Mouse (Mus musculus): ENCODE data around the gene Myl4.
"Not testable (repeated sequence)": the region's sequence is repeated elsewhere in the genome, so short reads cannot be mapped to it uniquely, and the experiment has no call there.

Gene Myl4

DNA sequence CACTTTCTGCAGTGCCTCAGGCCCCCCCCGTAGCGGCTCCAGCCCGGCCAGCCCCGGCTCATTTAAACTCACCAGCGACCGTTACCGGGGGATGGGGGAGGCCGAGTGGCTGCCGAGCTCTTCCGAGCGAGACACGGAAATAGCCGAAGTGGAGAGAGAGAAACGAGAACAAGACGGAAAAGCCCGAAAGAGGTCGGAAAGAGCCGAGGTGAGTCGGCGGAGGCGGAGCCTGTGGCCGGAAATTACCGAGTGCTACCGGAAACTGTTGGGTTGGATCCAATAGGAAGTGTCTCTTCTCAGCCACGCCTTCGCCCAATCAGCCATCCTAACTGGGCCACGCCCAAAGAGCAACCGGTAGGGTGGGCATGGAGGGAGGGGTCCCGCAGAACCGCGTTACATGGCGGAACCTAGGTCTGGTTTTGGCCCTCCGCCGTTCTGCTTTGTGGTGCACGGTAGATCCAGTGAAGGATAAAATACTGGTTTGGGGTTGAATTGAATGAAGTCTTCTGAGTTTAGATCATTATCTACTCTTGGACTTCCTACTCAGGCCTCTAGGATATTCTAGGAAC, at the start of gene Myl4, which contains the start of gene Cdc27:
Gene Myl4 (plus strand): TSS at position 258 of the 569 bp plus-strand sequence.
Gene Cdc27 (minus strand): TSS at position 215 of the 569 bp plus-strand sequence.
- DNase-seq (ENCODE audit: low spot score in 2 of 2): peak; percentile 100

DNA sequence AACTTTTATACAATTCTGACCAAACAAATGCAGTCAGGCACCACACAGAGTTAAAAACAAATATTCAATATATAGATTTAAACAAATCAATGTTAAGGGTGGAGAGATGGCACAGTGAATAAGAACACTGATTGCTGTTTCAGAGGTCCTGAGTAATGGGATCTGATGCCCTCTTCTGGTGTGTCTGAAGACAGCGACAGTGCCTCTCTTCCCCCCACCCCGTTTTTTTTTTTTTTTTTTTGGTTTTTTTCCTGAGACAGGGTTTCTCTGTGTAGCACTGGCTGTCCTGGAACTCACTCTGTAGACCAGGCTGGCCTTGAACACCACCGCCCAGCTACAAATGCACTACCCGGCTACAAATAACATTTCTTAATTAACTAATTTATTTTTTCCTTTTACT, 42.0 kb upstream of the Myl4 start:
- no peak for DNase-seq (ENCODE audit: low spot score in 2 of 2)

DNA sequence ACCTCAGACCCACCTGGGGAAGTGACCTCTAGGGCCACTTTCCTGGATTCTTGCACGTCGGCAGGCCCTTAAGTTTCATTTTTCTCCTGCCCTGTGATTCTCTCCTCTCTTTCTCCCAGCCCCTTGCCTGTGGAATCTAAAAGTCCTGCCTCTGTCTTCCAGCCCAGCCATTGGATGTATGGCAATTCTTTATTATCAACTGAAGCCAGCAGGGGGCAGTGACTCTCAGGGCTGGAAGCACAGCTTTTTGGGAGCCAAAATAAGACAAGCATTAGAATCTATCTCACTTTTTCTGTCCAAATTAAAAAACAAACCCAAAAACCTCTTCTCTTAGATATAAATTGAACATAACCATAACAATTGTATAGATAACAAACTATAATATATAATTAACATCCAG, 39.9 kb upstream of the Myl4 start:
- peak in 1 of 2 experiments; percentile 11 for DNase-seq (ENCODE audit: low spot score in 2 of 2)

DNA sequence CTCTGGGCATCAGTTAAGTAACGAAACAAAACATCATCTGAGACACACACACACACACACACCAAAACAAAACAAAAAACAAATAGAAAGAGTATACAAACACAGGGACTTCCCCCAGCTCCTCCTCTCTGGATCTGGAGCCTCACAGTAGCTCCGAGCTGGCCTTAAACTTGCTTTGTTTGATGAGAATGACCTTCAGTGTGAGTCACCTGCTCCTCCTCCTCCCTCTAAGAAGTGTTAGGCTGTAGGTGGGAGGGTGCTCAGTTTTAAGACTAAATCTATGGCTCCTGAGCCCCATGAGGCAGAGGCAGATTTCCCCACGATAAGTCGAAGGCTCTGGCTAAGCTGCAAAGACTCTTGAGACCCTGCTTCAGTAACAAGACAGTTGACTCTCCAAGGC, 38.0 kb upstream of the Myl4 start:
- DNase-seq (ENCODE audit: low spot score in 2 of 2): no peak

DNA sequence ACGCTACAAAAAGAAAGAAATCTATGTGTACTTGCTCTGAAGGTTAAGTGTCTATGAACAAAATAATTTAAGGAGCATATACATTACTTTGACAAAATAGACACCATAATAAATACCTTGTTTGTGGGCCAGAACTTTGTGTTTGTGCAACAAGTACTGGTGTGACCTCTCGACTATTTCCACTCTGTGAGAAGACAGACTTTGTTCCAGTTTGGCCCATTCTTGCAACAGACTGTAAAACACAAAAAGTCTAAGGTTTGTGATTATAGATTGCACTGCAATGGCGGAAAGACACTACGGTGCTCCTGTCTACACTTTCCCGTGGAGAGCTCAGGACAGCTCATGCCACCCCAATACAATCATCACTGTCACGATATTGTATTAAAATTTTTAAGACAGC, 24.5 kb upstream of the Myl4 start:
- no peak for DNase-seq (ENCODE audit: low spot score in 2 of 2)

DNA sequence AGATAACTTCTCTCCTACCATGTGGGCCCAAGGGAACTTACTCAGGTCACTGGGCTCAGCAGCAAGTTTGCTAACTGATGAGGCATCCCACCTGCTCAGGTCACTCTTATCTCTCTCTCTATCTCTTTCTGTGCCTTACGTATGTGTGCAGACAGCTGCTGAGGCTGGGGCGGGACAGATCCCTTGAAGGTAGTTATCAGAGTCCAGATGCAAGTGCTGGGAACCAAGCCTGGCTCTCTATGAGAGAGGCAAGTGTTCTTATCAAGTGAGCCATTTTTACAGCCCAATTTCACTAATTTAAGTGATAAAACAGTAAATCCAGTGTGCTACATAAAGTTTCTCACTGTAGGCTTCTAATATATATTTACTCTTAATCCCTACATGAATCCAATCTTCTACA, 13.6 kb upstream of the Myl4 start:
- no peak for DNase-seq (ENCODE audit: low spot score in 2 of 2)

DNA sequence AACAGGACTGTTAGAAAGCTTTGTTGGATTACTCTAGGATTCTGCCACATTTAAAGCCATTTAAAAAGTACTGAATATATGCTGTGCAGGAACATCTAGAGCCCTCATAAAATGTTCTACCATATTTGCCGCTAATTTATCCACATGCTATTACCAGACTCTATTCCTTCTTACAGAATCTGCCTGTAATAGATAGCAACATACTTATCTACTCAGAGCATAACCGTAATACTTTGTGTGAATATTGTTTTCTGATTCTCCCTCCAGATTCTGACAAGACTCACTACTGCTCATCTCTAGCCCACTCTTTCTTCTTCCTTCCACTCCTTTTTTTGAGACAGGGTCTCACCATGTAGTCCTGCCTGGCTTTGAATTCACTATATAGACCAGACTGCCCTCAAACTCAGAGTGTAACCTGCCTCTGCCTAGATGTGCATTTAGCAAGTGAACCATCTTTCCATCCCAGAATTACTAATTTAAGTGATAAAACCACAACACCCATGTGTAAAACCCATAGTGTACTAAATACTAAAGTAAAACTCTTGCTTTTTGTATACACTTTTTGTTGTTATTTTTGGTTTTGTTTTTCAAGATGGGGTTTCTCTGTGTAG, 12.4 kb upstream of the Myl4 start:
- no peak for DNase-seq (ENCODE audit: low spot score in 2 of 2)

DNA sequence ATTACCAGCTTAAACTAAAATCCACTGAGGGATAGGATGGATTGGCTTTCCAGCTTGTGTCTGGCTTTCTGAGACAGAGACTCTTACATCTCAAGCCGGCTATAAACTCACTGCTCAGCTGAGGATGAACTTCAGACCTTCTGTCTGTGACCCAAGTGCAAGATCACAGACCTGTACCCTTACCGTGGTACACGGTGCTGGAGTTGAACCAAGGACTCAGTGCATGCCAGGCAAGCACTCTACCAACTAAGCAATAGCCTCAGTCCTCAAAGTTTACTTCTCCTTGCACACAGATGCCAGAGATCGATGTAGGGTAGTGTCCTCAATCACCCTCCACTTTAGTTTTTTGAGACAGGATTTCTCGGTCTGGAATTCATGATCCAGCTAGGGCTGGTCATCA, 10.7 kb upstream of the Myl4 start:
- DNase-seq (ENCODE audit: low spot score in 2 of 2): no peak

DNA sequence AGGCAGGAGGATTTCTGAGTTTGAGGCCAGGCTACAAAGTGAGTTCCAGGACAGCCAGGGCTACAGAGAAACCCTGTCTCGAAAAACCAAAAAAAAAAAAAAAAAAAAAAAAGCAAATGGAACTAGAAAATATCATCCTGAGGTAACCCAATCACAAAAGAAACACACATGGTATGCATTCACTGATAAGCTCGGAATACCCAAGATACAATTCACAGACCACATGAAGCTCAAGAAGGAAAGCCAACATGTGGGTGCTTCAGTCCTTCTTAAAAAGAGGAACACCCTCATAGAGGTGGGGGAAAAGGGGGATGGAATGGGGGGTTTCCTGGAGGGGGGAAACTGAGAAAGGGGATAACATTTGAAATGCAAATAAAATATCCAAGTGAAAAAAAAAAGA, 7.1 kb upstream of the Myl4 start:
- not testable (repeated sequence) for DNase-seq (ENCODE audit: low spot score in 2 of 2)

DNA sequence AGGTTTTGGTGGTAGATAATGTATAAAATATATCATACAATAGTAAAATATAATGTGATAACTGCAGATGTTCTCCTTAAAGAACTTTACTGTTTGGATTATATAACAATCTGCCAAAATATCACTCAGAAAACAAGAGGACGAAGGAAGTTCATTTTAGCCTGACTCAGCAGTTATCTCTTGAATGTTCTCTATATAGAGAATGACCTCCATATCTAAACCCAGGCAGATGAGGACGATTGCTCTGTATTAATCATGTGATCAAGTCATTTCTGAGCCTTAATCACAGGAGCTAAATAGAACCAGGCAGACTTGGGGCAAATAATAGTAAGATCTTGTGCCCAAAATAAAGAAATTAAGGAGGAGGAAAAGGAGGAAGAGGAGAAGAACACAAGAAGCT, 6.0 kb upstream of the Myl4 start:
- no peak for DNase-seq (ENCODE audit: low spot score in 2 of 2)

DNA sequence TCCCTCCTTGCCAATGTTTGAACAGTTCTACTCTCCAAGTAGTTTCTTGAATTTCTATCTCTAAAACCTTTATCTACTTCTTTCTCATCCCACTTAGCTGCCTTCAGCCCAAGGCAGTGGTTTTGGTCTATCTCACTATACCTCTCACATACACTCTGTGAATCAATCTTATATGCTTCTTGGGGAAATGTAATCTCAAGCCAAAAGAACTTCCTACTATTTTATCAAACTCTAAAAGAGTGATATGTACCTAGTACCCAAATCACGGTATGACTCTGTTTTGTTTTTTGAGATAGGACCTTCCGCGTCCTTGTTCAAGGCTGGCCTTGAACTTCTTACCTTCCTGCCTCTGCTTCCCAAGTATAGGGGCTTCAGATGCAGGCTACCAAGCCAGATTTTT, 3.0 kb upstream of the Myl4 start:
- no peak for DNase-seq (ENCODE audit: low spot score in 2 of 2)

DNA sequence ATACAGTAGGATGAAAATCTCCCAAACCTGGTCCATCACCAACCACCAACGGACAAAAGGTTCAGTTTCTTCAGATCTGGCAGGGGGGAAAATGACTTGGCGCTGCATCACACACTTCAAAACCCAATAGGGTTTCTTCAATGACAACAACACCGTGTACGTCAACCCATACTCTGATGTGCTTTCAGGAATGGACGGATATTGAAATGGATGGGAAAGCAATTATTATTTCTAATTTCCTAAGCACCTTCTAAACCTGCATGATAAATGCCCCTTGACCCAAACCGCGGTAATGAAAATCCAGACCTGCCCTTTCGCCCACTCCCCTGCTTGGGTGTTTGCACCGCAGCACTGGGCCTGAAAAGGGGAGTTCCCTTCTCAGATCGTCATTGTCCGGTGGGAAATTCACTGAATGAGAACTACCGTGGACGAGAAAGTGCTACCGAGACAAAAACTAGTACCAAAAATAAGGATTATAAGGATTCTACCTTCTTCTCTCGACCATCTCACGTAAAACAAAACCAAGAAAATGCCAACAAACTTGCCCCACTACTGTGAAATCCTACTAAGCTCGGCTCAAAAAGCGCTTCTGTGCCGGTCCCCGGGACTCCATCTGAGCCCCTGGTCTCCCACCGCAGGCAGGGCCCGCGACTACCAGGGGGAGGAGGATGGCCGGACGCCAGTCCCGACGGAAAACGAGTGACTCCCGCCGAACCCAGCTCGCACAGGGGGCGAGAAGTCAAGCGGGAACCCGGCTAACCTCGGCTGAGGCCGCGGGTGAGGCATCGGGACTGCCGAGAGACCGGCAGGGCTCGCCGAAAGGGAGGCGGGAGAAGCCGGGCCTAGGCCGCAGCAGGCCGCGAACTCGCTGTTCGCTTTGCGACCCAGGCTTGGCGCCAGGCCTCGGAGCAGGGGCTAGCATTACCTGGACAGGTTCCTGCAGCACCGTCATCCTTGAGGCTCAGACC, 741 bp upstream of the Myl4 start:
- DNase-seq (ENCODE audit: low spot score in 2 of 2): peak; percentile 51 to 63

DNA sequence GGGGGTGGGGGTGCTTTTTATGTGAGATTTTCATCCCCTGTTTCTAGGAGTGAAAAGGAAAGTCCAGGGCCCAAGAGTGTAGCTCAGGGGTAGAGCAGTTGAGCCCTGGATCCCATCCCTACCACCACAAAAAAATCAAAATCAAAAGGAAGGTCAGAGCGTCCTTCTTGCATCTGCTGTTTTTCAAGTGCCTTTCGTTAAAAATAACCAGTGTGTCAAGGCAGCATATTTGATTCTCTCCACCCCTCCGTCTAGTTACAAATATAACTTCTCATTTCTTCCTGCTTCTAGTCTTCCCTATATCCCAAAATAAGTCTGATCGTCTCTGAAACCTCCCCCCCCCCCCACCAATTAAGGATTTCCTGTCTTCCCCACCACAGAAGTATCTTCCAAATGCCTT, 7.6 kb downstream of the Myl4 start:
- no peak for DNase-seq (ENCODE audit: low spot score in 2 of 2)

DNA sequence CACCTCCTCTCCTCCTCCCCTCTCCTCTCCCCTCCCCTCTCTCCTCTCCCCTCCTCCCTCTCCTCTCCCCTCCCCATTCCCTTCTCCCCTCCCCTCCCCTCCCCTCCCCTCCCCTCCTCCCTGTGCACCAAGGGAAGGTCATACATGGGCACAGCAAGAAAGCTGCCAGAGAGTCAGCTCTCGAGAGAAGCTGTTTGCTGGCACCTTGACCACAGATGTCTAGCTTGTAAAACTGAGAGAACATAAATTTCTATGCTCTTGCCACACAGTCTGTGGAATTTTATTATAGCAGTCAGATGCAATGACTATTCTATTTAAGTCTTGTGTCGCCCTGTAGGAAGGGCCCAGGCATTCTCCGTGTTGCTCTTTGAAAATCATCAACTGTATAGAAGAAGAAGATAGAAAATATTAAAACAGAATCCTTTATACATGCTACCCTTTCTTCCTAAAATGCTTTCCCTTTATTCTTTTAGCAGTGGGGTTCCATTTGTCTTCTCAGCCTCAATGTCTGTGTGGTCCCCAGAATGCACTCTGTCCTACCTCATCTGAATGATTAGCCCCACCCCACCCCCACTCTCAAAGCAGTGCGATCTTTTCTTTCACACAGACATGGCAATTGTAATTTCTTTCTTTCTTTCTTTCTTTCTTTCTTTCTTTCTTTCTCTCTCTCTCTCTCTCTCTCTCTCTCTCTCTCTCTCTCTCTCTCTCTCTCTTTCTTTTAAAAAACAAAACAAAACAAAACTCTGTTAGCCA, 8.4 kb downstream of the Myl4 start:
- no peak for DNase-seq (ENCODE audit: low spot score in 2 of 2)

DNA sequence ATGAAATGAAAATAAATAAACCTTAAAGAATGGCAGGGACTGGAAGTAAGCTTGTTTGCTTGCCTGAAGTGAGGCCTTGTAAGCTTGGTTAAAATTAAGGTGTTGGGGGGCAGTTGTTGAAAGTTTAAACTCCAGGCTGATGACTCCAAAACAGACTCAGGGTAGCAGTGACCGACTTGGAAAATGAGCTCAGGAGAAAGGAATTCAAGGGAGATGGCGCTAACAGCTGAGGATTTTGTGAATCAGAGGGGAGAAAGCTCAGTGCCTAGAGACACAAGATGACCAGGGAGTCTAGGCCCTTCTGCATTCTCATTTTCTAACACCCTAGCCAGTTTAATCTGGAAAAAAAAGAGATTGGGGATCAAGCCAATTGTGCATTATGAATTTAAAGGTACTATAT, 10.5 kb downstream of the Myl4 start:
- no peak for DNase-seq (ENCODE audit: low spot score in 2 of 2)

DNA sequence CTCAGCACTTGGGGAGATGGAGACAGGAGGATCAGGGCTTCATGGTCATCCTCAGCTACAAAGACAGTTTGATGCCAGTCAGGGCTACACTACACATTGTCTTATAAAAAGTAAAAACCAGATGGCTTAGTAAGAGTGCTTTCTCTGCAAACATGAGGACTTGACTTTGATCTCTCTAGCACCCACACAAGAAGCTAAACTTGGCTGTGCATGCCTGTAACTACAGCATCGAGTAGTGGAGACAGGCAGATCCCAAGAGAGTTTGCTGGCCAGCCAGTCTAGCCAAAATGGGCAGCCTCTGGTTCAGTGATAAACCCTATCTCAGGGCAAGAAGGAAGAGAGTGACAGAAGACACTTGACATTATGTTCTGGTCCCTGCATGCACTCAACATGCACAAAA, 13.0 kb downstream of the Myl4 start:
- no peak for DNase-seq (ENCODE audit: low spot score in 2 of 2)

DNA sequence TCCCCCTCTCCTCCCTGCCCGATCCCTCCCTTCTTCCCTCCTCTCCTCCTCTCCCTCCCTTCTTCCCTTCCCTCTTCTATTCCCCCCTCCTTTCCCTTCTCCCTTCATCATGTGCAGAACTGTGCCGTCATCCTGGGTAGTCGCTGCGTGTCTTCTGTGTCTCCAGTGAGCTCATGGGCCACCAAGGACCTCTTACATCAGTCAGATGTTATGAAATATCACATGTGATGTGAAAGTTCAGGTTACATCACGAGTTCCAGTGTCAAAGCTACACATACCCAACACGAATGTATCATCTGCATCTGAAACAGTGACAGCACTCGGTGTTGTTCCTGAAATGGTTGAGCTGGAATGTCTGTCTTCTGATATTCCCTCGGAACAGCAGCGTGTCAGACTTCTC, 14.7 kb downstream of the Myl4 start:
- no peak for DNase-seq (ENCODE audit: low spot score in 2 of 2)

DNA sequence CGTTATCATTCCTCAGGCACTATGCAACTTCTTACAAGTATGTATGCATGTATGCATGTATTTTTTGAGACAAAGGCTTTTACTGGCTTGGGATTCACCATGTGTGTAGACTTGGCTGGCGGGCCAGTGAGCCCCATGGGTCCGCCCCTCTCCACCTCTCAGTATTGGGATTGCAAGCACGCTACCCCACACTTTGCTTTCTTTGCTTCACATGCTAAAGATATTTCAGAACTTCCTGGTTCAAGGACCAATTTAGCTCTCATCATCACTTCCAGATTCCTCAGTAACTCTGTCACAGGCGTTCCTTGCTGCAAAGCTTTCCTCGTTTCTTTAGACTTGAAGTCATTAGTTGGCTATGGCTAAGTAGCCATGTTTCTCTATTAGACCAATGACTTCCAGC, 15.6 kb downstream of the Myl4 start:
- no peak for DNase-seq (ENCODE audit: low spot score in 2 of 2)

DNA sequence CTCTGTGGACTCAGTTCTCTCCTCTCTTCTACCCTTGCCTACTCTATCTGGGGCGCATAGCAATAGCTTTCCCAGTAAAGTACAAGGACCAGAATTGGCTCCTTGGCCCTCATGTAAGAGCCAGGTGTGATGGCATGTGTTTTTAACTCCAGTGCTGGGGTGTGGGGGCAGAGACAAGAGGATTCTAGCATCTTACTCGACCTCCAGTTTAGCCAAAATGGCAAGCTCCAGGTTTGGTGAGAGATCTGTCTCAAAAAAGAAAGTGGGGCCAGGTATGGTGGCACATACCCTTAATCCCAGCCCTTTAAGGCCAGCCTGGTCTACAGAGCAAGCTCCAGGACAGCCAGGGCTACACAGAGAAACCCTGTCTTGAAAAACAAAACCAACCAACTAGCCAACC, 16.3 kb downstream of the Myl4 start:
- no peak for DNase-seq (ENCODE audit: low spot score in 2 of 2)

DNA sequence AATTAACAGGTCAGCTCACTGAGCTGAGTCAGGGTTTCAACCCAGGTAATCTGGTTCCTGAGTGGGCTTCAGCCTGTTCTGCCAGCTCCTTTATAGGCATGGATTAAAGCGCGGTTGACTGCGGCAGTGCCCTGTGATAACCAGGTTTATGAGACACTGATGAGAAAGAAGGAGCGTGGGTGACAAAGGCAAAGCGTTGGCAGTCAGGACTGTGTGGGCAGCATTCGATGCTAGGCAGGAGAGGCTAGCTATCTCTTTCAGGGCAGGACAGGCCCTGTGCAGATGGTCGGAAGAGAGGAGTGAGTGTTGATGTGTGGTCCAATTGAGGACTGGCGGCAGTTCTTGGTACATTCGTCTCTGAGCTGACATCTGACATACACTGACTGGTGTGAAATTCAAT, 17.3 kb downstream of the Myl4 start:
- DNase-seq (ENCODE audit: low spot score in 2 of 2): no peak

DNA sequence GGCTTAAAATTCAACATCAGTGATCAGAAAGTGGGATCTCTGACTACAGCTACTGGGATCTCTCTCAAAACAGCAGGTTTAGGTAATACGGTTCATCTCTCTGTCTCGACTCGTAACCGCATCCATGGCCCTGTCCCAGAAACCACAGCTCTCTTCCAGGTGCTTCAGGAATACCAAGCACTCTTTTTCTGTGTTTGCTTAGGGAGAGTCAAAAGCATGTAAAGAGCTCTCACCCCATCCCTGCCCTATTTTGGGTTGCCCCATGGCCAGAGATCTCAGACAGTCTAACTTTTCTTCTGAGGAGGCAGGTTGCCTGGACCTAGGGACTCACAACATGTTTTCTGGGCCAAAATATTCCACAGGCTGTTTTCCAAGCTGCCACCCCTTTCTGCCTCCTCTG, 17.9 kb downstream of the Myl4 start:
- DNase-seq (ENCODE audit: low spot score in 2 of 2): no peak

DNA sequence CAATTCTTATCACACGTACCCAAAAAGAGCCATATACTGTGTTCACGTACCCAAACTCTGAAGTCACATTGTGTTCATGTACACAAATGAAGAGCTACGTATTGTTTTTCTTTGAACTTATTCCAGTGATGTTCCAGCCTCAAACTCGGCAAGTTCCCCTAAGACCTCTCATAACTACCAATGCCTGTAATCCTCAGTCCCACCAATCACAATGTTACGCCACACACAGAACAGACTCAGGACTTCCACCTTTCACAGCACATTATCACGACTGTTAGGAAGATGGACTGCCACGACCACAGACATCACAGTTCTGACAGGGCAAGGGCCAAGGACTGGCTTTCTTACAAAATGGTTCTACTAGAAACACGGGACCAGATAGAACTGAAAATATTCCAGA, 20.1 kb downstream of the Myl4 start:
- not testable (repeated sequence) for DNase-seq (ENCODE audit: low spot score in 2 of 2)
